Mouse (Mus musculus) heart, postnatal 0 days (tissue): ENCODE results near the gene Ndufb10.

ENCODE experiments used
- CTCF ChIP-seq: IDR thresholded peaks from 2 replicates; pipeline ENCODE4 v1.5.1; 2016; ENCODE audit warnings: antibody characterized with exemption, control low read depth, low read depth
- EP300 ChIP-seq: IDR thresholded peaks from 2 replicates; pipeline ENCODE4 v1.6.1; 2016; ENCODE audit warnings: antibody characterized with exemption, low read depth

GRCm38 (mm10) chr17:24752415-24753394 lies 28.4 kb upstream of the Ndufb10 start, which contains the start of gene Hs3st6:
- no peak for TF ChIP-seq CTCF
- TF ChIP-seq EP300: no peak
